Mouse (Mus musculus) lung, postnatal 0 days (tissue): ENCODE data around the gene Olfr1044. TPM values are rescaled to one million over a fixed set of nuclear protein-coding genes. Genes with fewer than 3 reads are reported as not detected.

Experiments
- ATAC-seq: fragments of 200-750 bp; cut with Nextera tagmentation; 2 replicates; pipeline ENCODE4 v1.8.0; 2017; ENCODE audit warnings: moderate library complexity
- DNase-seq: peaks from one replicate; pipeline ENCODE4 v3.0.0-alpha.2; 2016; ENCODE audit warnings: low spot score
- H3K27ac ChIP-seq: fragments of 300-500 bp; sonication (generic); 2 replicates; pipeline ENCODE4 v1.5.1; 2014; ENCODE audit warnings: antibody characterized with exemption, mild to moderate bottlenecking, low read length, mixed read lengths
- H3K27me3 ChIP-seq: fragments of 300-500 bp; sonication (generic); replicated peaks from 2 replicates; pipeline ENCODE4 v1.6.1; 2014; ENCODE audit warnings: low read length, mixed read lengths; ENCODE audit not compliant: insufficient read depth
- H3K36me3 ChIP-seq: fragments of 300-500 bp; sonication (generic); 2 replicates; pipeline ENCODE4 v1.6.1; 2014; ENCODE audit warnings: low read length, mixed read lengths; ENCODE audit not compliant: insufficient read depth
- H3K4me1 ChIP-seq: fragments of 300-500 bp; sonication (generic); 2 replicates; pipeline ENCODE4 v1.6.1; 2014; ENCODE audit warnings: antibody characterized with exemption, low read depth, low read length, mixed read lengths; ENCODE audit not compliant: insufficient read depth
- H3K4me2 ChIP-seq: fragments of 300-500 bp; sonication (generic); replicated peaks from 2 replicates; pipeline ENCODE4 v1.6.1; 2014; ENCODE audit warnings: low read depth, mild to moderate bottlenecking, low read length, moderate library complexity, mixed read lengths
- H3K4me3 ChIP-seq: fragments of 300-500 bp; sonication (generic); 2 replicates; pipeline ENCODE4 v1.5.1; 2014; ENCODE audit warnings: low read depth, low read length
- H3K9ac ChIP-seq: fragments of 300-500 bp; sonication (generic); replicated peaks from 2 replicates; pipeline ENCODE4 v1.6.1; 2014; ENCODE audit warnings: low read depth, mild to moderate bottlenecking
- H3K9me3 ChIP-seq: fragments of 300-500 bp; sonication (generic); 2 replicates; pipeline ENCODE4 v1.6.1; 2016; ENCODE audit warnings: low read length, mixed read lengths
- CTCF ChIP-seq: IDR thresholded peaks from 2 replicates; pipeline ENCODE4 v1.5.1; 2016; ENCODE audit warnings: antibody characterized with exemption, mild to moderate bottlenecking
- EP300 ChIP-seq: IDR thresholded peaks from 2 replicates; pipeline ENCODE4 v1.6.1; 2016; ENCODE audit warnings: antibody characterized with exemption, mild to moderate bottlenecking, control low read depth
- WGBS: fragments of 180-500 bp; shearing (Covaris S2); extraction: QIAGEN DNeasy Blood & Tissue Kit; methylation state at CpG from one replicate; pipeline ENCODE4 v1.1.7; 2014; 5-methylcytosine and 5-hydroxymethylcytosine counted together
- polyA plus RNA-seq: library from polyadenylated mRNA; unstranded; fragments of >200 nt; fragmentation: Nextera tagmentation; extraction: Ambion mirVana; gene quantifications from 2 replicates; pipeline ENCODE4 v1.2.1, GENCODE M21; 2015

Gene Olfr1044
- polyA plus RNA-seq, 1 experiment from 2014 or later: not detected

DNA sequence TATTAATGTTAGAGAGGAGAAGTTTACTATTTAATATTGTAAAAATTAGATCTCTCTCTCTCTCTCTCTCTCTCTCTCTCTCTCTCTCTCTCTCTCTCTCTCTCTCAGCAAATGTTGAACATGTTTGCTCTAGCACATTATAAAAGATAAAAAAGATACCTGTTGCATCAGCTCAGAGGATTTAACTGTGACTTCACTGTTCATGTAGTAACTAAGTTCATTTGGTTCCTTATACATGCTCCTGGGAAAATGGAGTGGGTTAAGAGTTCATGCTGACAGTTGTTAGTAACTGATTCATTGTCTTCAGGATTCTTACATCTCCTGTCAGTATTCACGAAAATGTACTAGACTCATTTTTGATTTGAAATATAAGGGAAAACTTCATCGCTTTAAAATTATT lies 10.2 kb downstream of the Olfr1044 start, which contains the start of gene Olfr1043:
Gene Olfr1043, minus strand, starts transcription at position 101 of the 400 bp plus-strand sequence.
- ATAC-seq: no peak
- Histone ChIP-seq H3K4me2 (no peak within 1 kb of the TSS), H3K9me3 (no peaks in the 10 kb centered on the region), H3K9ac (no peak within 1 kb of the TSS), H3K27me3 (no peaks in the 10 kb centered on the region), H3K27ac (no peak within 1 kb of the TSS), H3K36me3 (no peaks in the 10 kb centered on the region), H3K4me1 (no peaks in the 10 kb centered on the region), H3K4me3 (no peak within 1 kb of the TSS)
- DNase-seq: no peak
- WGBS: 78% methylated on average over 2 of the region's 2 CpGs
- TF ChIP-seq CTCF: no peak
- no peak for TF ChIP-seq EP300

- Histone ChIP-seq H3K4me1 (no peaks in the 10 kb centered on the region), H3K4me3 (no peak within 1 kb of the TSS), H3K27me3 (no peaks in the 10 kb centered on the region), H3K36me3 (no peaks in the 10 kb centered on the region), H3K27ac (no peak within 1 kb of the TSS), H3K9ac (no peak within 1 kb of the TSS), H3K4me2 (no peak within 1 kb of the TSS), H3K9me3 (no peaks in the 10 kb centered on the region)
- DNase-seq: no peak
- WGBS: 77% methylated on average over 2 of the region's 2 CpGs
- no peak for ATAC-seq
- TF ChIP-seq CTCF: no peak
- TF ChIP-seq EP300: no peak
Observed at GRCm38 (mm10) chr2:86161738-86162137, 15.9 kb downstream of the Olfr1044 start, which contains the start of gene Olfr1042. Olfr1042 (minus strand) TSS chr2:86161838.

- no peaks in the 10 kb centered on the region for H3K36me3 ChIP-seq
- no peaks in the 10 kb centered on the region for H3K4me1 ChIP-seq
- H3K9ac ChIP-seq: no peak within 1 kb of the TSS
- ATAC-seq (no peak), DNase-seq (no peak)
- no peak within 1 kb of the TSS for H3K27ac ChIP-seq
- 55% methylated on average over 1 of the region's 1 CpGs for WGBS
- H3K9me3 ChIP-seq: no peaks in the 10 kb centered on the region
- no peak within 1 kb of the TSS for H3K4me2 ChIP-seq
- no peaks in the 10 kb centered on the region for H3K27me3 ChIP-seq
- no peak within 1 kb of the TSS for H3K4me3 ChIP-seq
- TF ChIP-seq EP300 (no peak), CTCF (no peak)
Observed at GRCm38 (mm10) chr2:86146632-86147031, 31.0 kb downstream of the Olfr1044 start, which contains the start of gene Olfr1040. Olfr1040 (minus strand) TSS chr2:86146732.

- no peaks in the 10 kb centered on the region for H3K9me3 ChIP-seq
- ATAC-seq (no peak), DNase-seq (no peak)
- H3K4me3 ChIP-seq: no peak within 1 kb of the TSS
- no peaks in the 10 kb centered on the region for H3K27me3 ChIP-seq
- H3K4me1 ChIP-seq: no peaks in the 10 kb centered on the region
- no peaks in the 10 kb centered on the region for H3K36me3 ChIP-seq
- H3K27ac ChIP-seq: no peak within 1 kb of the TSS
- 83% methylated on average over 1 of the region's 1 CpGs for WGBS
- no peak within 1 kb of the TSS for H3K9ac ChIP-seq
- TF ChIP-seq EP300: no peak
- TF ChIP-seq CTCF: no peak
- H3K4me2 ChIP-seq: no peak within 1 kb of the TSS
Observed at GRCm38 (mm10) chr2:86135828-86136227, 41.8 kb downstream of the Olfr1044 start, which contains the start of gene Olfr1039. Olfr1039 (minus strand) TSS chr2:86135928.

Other genes starting within 250 kb of the Olfr1044 start
- gene Olfr1028, start 227.4 kb downstream of the Olfr1044 start, polyA plus RNA-seq: not detected in 2 replicates
- gene Olfr1029, start 203.9 kb downstream of the Olfr1044 start, polyA plus RNA-seq: not detected in 2 replicates
- gene Olfr1030, start 198.5 kb downstream of the Olfr1044 start, polyA plus RNA-seq: not detected in 2 replicates
- gene Olfr1031, start 187.5 kb downstream of the Olfr1044 start, polyA plus RNA-seq: not detected in 2 replicates
- gene Olfr1032, start 172.3 kb downstream of the Olfr1044 start, polyA plus RNA-seq: not detected in 2 replicates
- 3.4 and 8.8 TPM in 2 replicates for gene Olfr1033, start 157.2 kb downstream of the Olfr1044 start, polyA plus RNA-seq
- gene Olfr1034, start 132.0 kb downstream of the Olfr1044 start, polyA plus RNA-seq: 0.06 TPM in 1 of 2 replicates, not detected in the other
- not detected in 2 replicates for gene Olfr1036, start 103.8 kb downstream of the Olfr1044 start, polyA plus RNA-seq
- gene Olfr1037, start 90.4 kb downstream of the Olfr1044 start, polyA plus RNA-seq: not detected in 2 replicates
- not detected in 2 replicates for gene Olfr1039, start 41.9 kb downstream of the Olfr1044 start, polyA plus RNA-seq
- gene Olfr1040, start 31.1 kb downstream of the Olfr1044 start, polyA plus RNA-seq: not detected in 2 replicates
- gene Olfr1042, start 16.0 kb downstream of the Olfr1044 start, polyA plus RNA-seq: not detected in 2 replicates
- not detected in 2 replicates for gene Olfr1043, start 10.3 kb downstream of the Olfr1044 start, polyA plus RNA-seq
- gene Olfr52, start 7.9 kb upstream of the Olfr1044 start, polyA plus RNA-seq: not detected in 2 replicates
- gene Olfr1045, start 25.2 kb upstream of the Olfr1044 start, polyA plus RNA-seq: not detected in 2 replicates
- not detected in 2 replicates for gene Olfr1046, start 41.5 kb upstream of the Olfr1044 start, polyA plus RNA-seq
- gene Olfr1047, start 53.6 kb upstream of the Olfr1044 start, polyA plus RNA-seq: not detected in 2 replicates
- not detected in 2 replicates for gene Olfr1048, start 62.5 kb upstream of the Olfr1044 start, polyA plus RNA-seq
- not detected in 2 replicates for gene Olfr1049, start 80.5 kb upstream of the Olfr1044 start, polyA plus RNA-seq
- not detected in 2 replicates for gene Olfr1051, start 101.3 kb upstream of the Olfr1044 start, polyA plus RNA-seq
- gene Olfr1052, start 114.6 kb upstream of the Olfr1044 start, polyA plus RNA-seq: not detected in 2 replicates
- not detected in 2 replicates for gene Olfr1053, start 137.5 kb upstream of the Olfr1044 start, polyA plus RNA-seq
- not detected in 2 replicates for gene Olfr1054, start 157.6 kb upstream of the Olfr1044 start, polyA plus RNA-seq
- gene Olfr1055, start 172.5 kb upstream of the Olfr1044 start, polyA plus RNA-seq: not detected in 2 replicates
- gene Olfr1056, start 184.6 kb upstream of the Olfr1044 start, polyA plus RNA-seq: not detected in 2 replicates
- gene Olfr1057, start 200.6 kb upstream of the Olfr1044 start, polyA plus RNA-seq: not detected in 2 replicates
- gene Olfr1058, start 210.7 kb upstream of the Olfr1044 start, polyA plus RNA-seq: not detected in 2 replicates
- not detected in 2 replicates for gene Olfr1061, start 236.2 kb upstream of the Olfr1044 start, polyA plus RNA-seq
- gene Olfr1062, start 248.9 kb upstream of the Olfr1044 start, polyA plus RNA-seq: not detected in 2 replicates